Mouse (Mus musculus): Measurements from ENCODE around the gene Tfeb. TPM values are rescaled to one million over a fixed set of nuclear protein-coding genes. Genes with fewer than 3 reads are reported as not detected.

Gene Tfeb
- polyA plus RNA-seq, 1 experiment, result 48.4 TPM

GRCm38 (mm10) chr17:47762518-47763340, 25.9 kb downstream of the Tfeb start:
- peaks cover 73% of the 10 kb centered on the region for H3K4me1 ChIP-seq (ENCODE audit: control insufficient read depth, insufficient read depth, low read length)
- no peak overlapping the region for H3K4me3 ChIP-seq (ENCODE audit: insufficient read depth, low read length)
- no peak overlapping the region for H3K27ac ChIP-seq (ENCODE audit: insufficient read depth, low read depth, low read length)
- TF ChIP-seq POLR2A (IDR thresholded peaks at IDR 0.05; ENCODE audit: borderline replicate concordance, low read depth, low read length), result no peak
- no peak for TF ChIP-seq CTCF (IDR thresholded peaks at IDR 0.05; ENCODE audit: low read depth, low read length)

GRCm38 (mm10) chr17:47765986-47766385, 29.2 kb downstream of the Tfeb start:
- Histone ChIP-seq H3K4me3 (ENCODE audit: insufficient read depth, low read length) (no peak overlapping the region), H3K27ac (ENCODE audit: insufficient read depth, low read depth, low read length) (peak overlapping the region; percentile 92), H3K4me1 (ENCODE audit: control insufficient read depth, insufficient read depth, low read length) (peaks cover 70% of the 10 kb centered on the region)
- TF ChIP-seq POLR2A (IDR thresholded peaks at IDR 0.05; ENCODE audit: borderline replicate concordance, low read depth, low read length) (no peak), CTCF (IDR thresholded peaks at IDR 0.05; ENCODE audit: low read depth, low read length) (no peak)

GRCm38 (mm10) chr17:47766407-47767043, 29.7 kb downstream of the Tfeb start:
- Histone ChIP-seq H3K4me1 (ENCODE audit: control insufficient read depth, insufficient read depth, low read length) (peaks cover 70% of the 10 kb centered on the region), H3K4me3 (ENCODE audit: insufficient read depth, low read length) (no peak overlapping the region), H3K27ac (ENCODE audit: insufficient read depth, low read depth, low read length) (peak overlapping the region; percentile 92)
- TF ChIP-seq CTCF (IDR thresholded peaks at IDR 0.05; ENCODE audit: low read depth, low read length) (no peak), POLR2A (IDR thresholded peaks at IDR 0.05; ENCODE audit: borderline replicate concordance, low read depth, low read length) (no peak)

- no peak for TF ChIP-seq POLR2A (IDR thresholded peaks at IDR 0.05; ENCODE audit: borderline replicate concordance, low read depth, low read length)
- no peak for TF ChIP-seq CTCF (IDR thresholded peaks at IDR 0.05; ENCODE audit: low read depth, low read length)
- peak overlapping the region; percentile 92 for H3K27ac ChIP-seq (ENCODE audit: insufficient read depth, low read depth, low read length)
- no peak overlapping the region for H3K4me3 ChIP-seq (ENCODE audit: insufficient read depth, low read length)
- H3K4me1 ChIP-seq (ENCODE audit: control insufficient read depth, insufficient read depth, low read length), result peaks cover 68% of the 10 kb centered on the region
Observed at GRCm38 (mm10) chr17:47767081-47767455, 30.2 kb downstream of the Tfeb start.

GRCm38 (mm10) chr17:47767456-47768141, 30.8 kb downstream of the Tfeb start:
- peak overlapping the region; percentile 54 for H3K4me3 ChIP-seq (ENCODE audit: insufficient read depth, low read length)
- H3K27ac ChIP-seq (ENCODE audit: insufficient read depth, low read depth, low read length), result peak overlapping the region; percentile 99
- no peak for TF ChIP-seq CTCF (IDR thresholded peaks at IDR 0.05; ENCODE audit: low read depth, low read length)
- no peak for TF ChIP-seq POLR2A (IDR thresholded peaks at IDR 0.05; ENCODE audit: borderline replicate concordance, low read depth, low read length)
- peaks cover 63% of the 10 kb centered on the region for H3K4me1 ChIP-seq (ENCODE audit: control insufficient read depth, insufficient read depth, low read length)

GRCm38 (mm10) chr17:47768707-47769276, 32.0 kb downstream of the Tfeb start:
- TF ChIP-seq POLR2A (IDR thresholded peaks at IDR 0.05; ENCODE audit: borderline replicate concordance, low read depth, low read length) (no peak), CTCF (IDR thresholded peaks at IDR 0.05; ENCODE audit: low read depth, low read length) (peak; percentile 96)
- peaks cover 56% of the 10 kb centered on the region for H3K4me1 ChIP-seq (ENCODE audit: control insufficient read depth, insufficient read depth, low read length)
- H3K27ac ChIP-seq (ENCODE audit: insufficient read depth, low read depth, low read length), result peak overlapping the region; percentile 99
- peak overlapping the region; percentile 54 for H3K4me3 ChIP-seq (ENCODE audit: insufficient read depth, low read length)

- no peak for TF ChIP-seq POLR2A (IDR thresholded peaks at IDR 0.05; ENCODE audit: borderline replicate concordance, low read depth, low read length)
- Histone ChIP-seq H3K4me1 (ENCODE audit: control insufficient read depth, insufficient read depth, low read length) (peaks cover 56% of the 10 kb centered on the region), H3K4me3 (ENCODE audit: insufficient read depth, low read length) (peak overlapping the region; percentile 53), H3K27ac (ENCODE audit: insufficient read depth, low read depth, low read length) (peak overlapping the region; percentile 99)
Observed at GRCm38 (mm10) chr17:47769389-47770299, 32.8 kb downstream of the Tfeb start.

- H3K4me1 ChIP-seq (ENCODE audit: control insufficient read depth, insufficient read depth, low read length), result peaks cover 35% of the 10 kb centered on the region
- no peak overlapping the region for H3K4me3 ChIP-seq (ENCODE audit: insufficient read depth, low read length)
- TF ChIP-seq CTCF (IDR thresholded peaks at IDR 0.05; ENCODE audit: low read depth, low read length), result no peak
- no peak for TF ChIP-seq POLR2A (IDR thresholded peaks at IDR 0.05; ENCODE audit: borderline replicate concordance, low read depth, low read length)
- H3K27ac ChIP-seq (ENCODE audit: insufficient read depth, low read depth, low read length), result no peak overlapping the region
Observed at GRCm38 (mm10) chr17:47773604-47774003, 36.8 kb downstream of the Tfeb start.

GRCm38 (mm10) chr17:47777141-47777540, 40.3 kb downstream of the Tfeb start:
- Histone ChIP-seq H3K27ac (ENCODE audit: insufficient read depth, low read depth, low read length) (no peak overlapping the region), H3K4me1 (ENCODE audit: control insufficient read depth, insufficient read depth, low read length) (peaks cover 30% of the 10 kb centered on the region), H3K4me3 (ENCODE audit: insufficient read depth, low read length) (no peak overlapping the region)
- no peak for TF ChIP-seq CTCF (IDR thresholded peaks at IDR 0.05; ENCODE audit: low read depth, low read length)
- TF ChIP-seq POLR2A (IDR thresholded peaks at IDR 0.05; ENCODE audit: borderline replicate concordance, low read depth, low read length), result no peak

Measured in bone marrow macrophage, adult 2 months (primary cell).